Mouse (Mus musculus): ENCODE data around the gene Itpkc. TPM values are rescaled to one million over a fixed set of nuclear protein-coding genes. Genes with fewer than 3 reads are reported as not detected.

The Itpkc gene
- polyA plus RNA-seq (2015; fragmentation: Nextera tagmentation; extraction: Ambion mirVana): 2.3 and 3.3 TPM in 2 replicates

GRCm38 (mm10) chr7:27228281-27228821 is at the start of gene Itpkc:
Gene Itpkc, minus strand, starts transcription at chr7:27228661.
- H3K4me1 ChIP-seq: peaks cover 54% of the 10 kb centered on the region
- no peaks in the 10 kb centered on the region for H3K27me3 ChIP-seq (replicated peaks)
- H3K4me3 ChIP-seq: peak within 1 kb of the TSS; percentile 87
- H3K9ac ChIP-seq: peak within 1 kb of the TSS; percentile 85
- peak; percentile 68 for ATAC-seq (ENCODE audit: extremely low read depth, insufficient number of reproducible peaks, low FRiP score, low TSS enrichment)
- WGBS: under 1% methylated on average over 48 of the region's 49 CpGs
- no peaks in the 10 kb centered on the region for H3K9me3 ChIP-seq
- H3K4me2 ChIP-seq: peak within 1 kb of the TSS; percentile 93
- no peaks in the 10 kb centered on the region for H3K36me3 ChIP-seq
- H3K27ac ChIP-seq (replicated peaks): peak within 1 kb of the TSS; percentile 89

GRCm38 (mm10) chr7:27277191-27277590 is 48.7 kb upstream of the Itpkc start:
- Histone ChIP-seq H3K4me2 (no peak overlapping the region), H3K27me3 (replicated peaks) (no peaks in the 10 kb centered on the region), H3K36me3 (peaks cover 85% of the 10 kb centered on the region), H3K9ac (no peak overlapping the region), H3K9me3 (no peaks in the 10 kb centered on the region), H3K4me3 (no peak overlapping the region), H3K4me1 (no peaks in the 10 kb centered on the region), H3K27ac (replicated peaks) (no peak overlapping the region)
- 83% methylated on average over 3 of the region's 3 CpGs for WGBS
- no peak for ATAC-seq (ENCODE audit: extremely low read depth, insufficient number of reproducible peaks, low FRiP score, low TSS enrichment)

- H3K36me3 ChIP-seq: peaks cover 85% of the 10 kb centered on the region
- WGBS: 60% methylated on average over 7 of the region's 7 CpGs
- H3K4me2 ChIP-seq: no peak overlapping the region
- H3K9me3 ChIP-seq: no peaks in the 10 kb centered on the region
- H3K27ac ChIP-seq (replicated peaks): no peak overlapping the region
- H3K4me3 ChIP-seq: no peak overlapping the region
- no peaks in the 10 kb centered on the region for H3K27me3 ChIP-seq (replicated peaks)
- no peak for ATAC-seq (ENCODE audit: extremely low read depth, insufficient number of reproducible peaks, low FRiP score, low TSS enrichment)
- no peaks in the 10 kb centered on the region for H3K4me1 ChIP-seq
- H3K9ac ChIP-seq: no peak overlapping the region
Measured at GRCm38 (mm10) chr7:27276021-27276420, 47.6 kb upstream of the Itpkc start.

- Histone ChIP-seq H3K27ac (replicated peaks) (no peak overlapping the region), H3K4me2 (no peak overlapping the region), H3K9me3 (no peaks in the 10 kb centered on the region), H3K36me3 (peaks cover 87% of the 10 kb centered on the region), H3K4me3 (no peak overlapping the region), H3K4me1 (no peaks in the 10 kb centered on the region), H3K27me3 (replicated peaks) (no peaks in the 10 kb centered on the region), H3K9ac (no peak overlapping the region)
- WGBS: 77% methylated on average over 4 of the region's 4 CpGs
- no peak for ATAC-seq (ENCODE audit: extremely low read depth, insufficient number of reproducible peaks, low FRiP score, low TSS enrichment)
Measured at GRCm38 (mm10) chr7:27274916-27275315, 46.5 kb upstream of the Itpkc start.

GRCm38 (mm10) chr7:27273739-27274351 is 45.4 kb upstream of the Itpkc start:
- ATAC-seq (ENCODE audit: extremely low read depth, insufficient number of reproducible peaks, low FRiP score, low TSS enrichment): no peak
- Histone ChIP-seq H3K4me2 (peak overlapping the region; percentile 57), H3K4me3 (peak overlapping the region; percentile 30), H3K4me1 (no peaks in the 10 kb centered on the region), H3K27ac (replicated peaks) (no peak overlapping the region), H3K36me3 (peaks cover 88% of the 10 kb centered on the region), H3K9ac (0 out of 2 replicates have a peak overlapping the region, but pooled peaks have one; percentile 61), H3K27me3 (replicated peaks) (no peaks in the 10 kb centered on the region), H3K9me3 (no peaks in the 10 kb centered on the region)
- WGBS: 35% methylated on average over 31 of the region's 32 CpGs

GRCm38 (mm10) chr7:27271423-27271822 is 43.0 kb upstream of the Itpkc start:
- no peak overlapping the region for H3K4me3 ChIP-seq
- H3K4me1 ChIP-seq: peaks cover 4% of the 10 kb centered on the region
- H3K4me2 ChIP-seq: no peak overlapping the region
- H3K27me3 ChIP-seq (replicated peaks): no peaks in the 10 kb centered on the region
- no peak for ATAC-seq (ENCODE audit: extremely low read depth, insufficient number of reproducible peaks, low FRiP score, low TSS enrichment)
- no peak overlapping the region for H3K9ac ChIP-seq
- peaks cover 86% of the 10 kb centered on the region for H3K36me3 ChIP-seq
- H3K9me3 ChIP-seq: no peaks in the 10 kb centered on the region
- no peak overlapping the region for H3K27ac ChIP-seq (replicated peaks)
- 87% methylated on average over 8 of the region's 8 CpGs for WGBS

- peaks cover 86% of the 10 kb centered on the region for H3K36me3 ChIP-seq
- peak overlapping the region; percentile 47; the same call in 1 of the 2 replicates for H3K9ac ChIP-seq
- H3K27ac ChIP-seq (replicated peaks): peak overlapping the region; percentile 36
- H3K4me2 ChIP-seq: peak overlapping the region; percentile 43
- peak overlapping the region; percentile 17 for H3K4me3 ChIP-seq
- peaks cover 9% of the 10 kb centered on the region for H3K4me1 ChIP-seq
- no peaks in the 10 kb centered on the region for H3K9me3 ChIP-seq
- no peak for ATAC-seq (ENCODE audit: extremely low read depth, insufficient number of reproducible peaks, low FRiP score, low TSS enrichment)
- H3K27me3 ChIP-seq (replicated peaks): no peaks in the 10 kb centered on the region
- 42% methylated on average over 20 of the region's 20 CpGs for WGBS
Measured at GRCm38 (mm10) chr7:27266515-27267128, 38.2 kb upstream of the Itpkc start.

- ATAC-seq (ENCODE audit: extremely low read depth, insufficient number of reproducible peaks, low FRiP score, low TSS enrichment): no peak
- H3K27ac ChIP-seq (replicated peaks): no peak overlapping the region
- H3K27me3 ChIP-seq (replicated peaks): no peaks in the 10 kb centered on the region
- peaks cover 67% of the 10 kb centered on the region for H3K36me3 ChIP-seq
- no peak overlapping the region for H3K4me3 ChIP-seq
- WGBS: 87% methylated on average over 12 of the region's 12 CpGs
- H3K9ac ChIP-seq: no peak overlapping the region
- H3K4me2 ChIP-seq: no peak overlapping the region
- H3K9me3 ChIP-seq: no peaks in the 10 kb centered on the region
- peaks cover 17% of the 10 kb centered on the region for H3K4me1 ChIP-seq
Measured at GRCm38 (mm10) chr7:27264761-27265160, 36.3 kb upstream of the Itpkc start.

- no peaks in the 10 kb centered on the region for H3K27me3 ChIP-seq (replicated peaks)
- no peak overlapping the region for H3K4me3 ChIP-seq
- no peak overlapping the region for H3K9ac ChIP-seq
- no peak for ATAC-seq (ENCODE audit: extremely low read depth, insufficient number of reproducible peaks, low FRiP score, low TSS enrichment)
- WGBS: 78% methylated on average over 6 of the region's 6 CpGs
- H3K4me2 ChIP-seq: no peak overlapping the region
- H3K27ac ChIP-seq (replicated peaks): no peak overlapping the region
- H3K4me1 ChIP-seq: peaks cover 37% of the 10 kb centered on the region
- peaks cover 40% of the 10 kb centered on the region for H3K36me3 ChIP-seq
- no peaks in the 10 kb centered on the region for H3K9me3 ChIP-seq
Measured at GRCm38 (mm10) chr7:27261888-27262287, 33.4 kb upstream of the Itpkc start.

- Histone ChIP-seq H3K27me3 (replicated peaks) (no peaks in the 10 kb centered on the region), H3K4me2 (peak overlapping the region; percentile 88; the same call in 1 of the 2 replicates), H3K27ac (replicated peaks) (no peak overlapping the region), H3K4me3 (no peak overlapping the region), H3K9ac (no peak overlapping the region), H3K9me3 (no peaks in the 10 kb centered on the region), H3K4me1 (peaks cover 39% of the 10 kb centered on the region), H3K36me3 (peaks cover 34% of the 10 kb centered on the region)
- 68% methylated on average over 7 of the region's 7 CpGs for WGBS
- ATAC-seq (ENCODE audit: extremely low read depth, insufficient number of reproducible peaks, low FRiP score, low TSS enrichment): no peak
Measured at GRCm38 (mm10) chr7:27260856-27261255, 32.4 kb upstream of the Itpkc start.

- Histone ChIP-seq H3K36me3 (peaks cover 26% of the 10 kb centered on the region), H3K9ac (peak overlapping the region; percentile 96), H3K27ac (replicated peaks) (peak overlapping the region; percentile 65), H3K27me3 (replicated peaks) (no peaks in the 10 kb centered on the region), H3K4me1 (peaks cover 39% of the 10 kb centered on the region), H3K4me2 (peak overlapping the region; percentile 88), H3K9me3 (no peaks in the 10 kb centered on the region), H3K4me3 (peak overlapping the region; percentile 81)
- WGBS: 32% methylated on average over 5 of the region's 5 CpGs
- no peak for ATAC-seq (ENCODE audit: extremely low read depth, insufficient number of reproducible peaks, low FRiP score, low TSS enrichment)
Measured at GRCm38 (mm10) chr7:27259771-27260170, 31.3 kb upstream of the Itpkc start.
